Mouse (Mus musculus) stomach, postnatal 0 days (tissue): Measurements from ENCODE around the gene Ulk2. TPM values are rescaled to one million over a fixed set of nuclear protein-coding genes. Genes with fewer than 3 reads are reported as not detected.
"Not testable (repeated sequence)": the region's sequence is repeated elsewhere in the genome, so short reads cannot be mapped to it uniquely, and the experiment has no call there.

Source experiments
- ATAC-seq: fragments of 200-750 bp; cut with Nextera tagmentation; 2 replicates; pipeline ENCODE4 v1.8.0; 2017; ENCODE audit not compliant: low FRiP score, low TSS enrichment
- DNase-seq: peaks from one replicate; pipeline ENCODE4 v3.0.0-alpha.2; 2016; ENCODE audit warnings: low spot score
- H3K27ac ChIP-seq: fragments of 300-500 bp; sonication (generic); replicated peaks from 2 replicates; pipeline ENCODE4 v1.5.1; 2014; ENCODE audit warnings: mild to moderate bottlenecking, control low read depth
- H3K27me3 ChIP-seq: fragments of 300-500 bp; sonication (generic); 2 replicates; pipeline ENCODE4 v1.6.1; 2014; ENCODE audit warnings: low read length; ENCODE audit not compliant: control insufficient read depth, insufficient read depth
- H3K36me3 ChIP-seq: fragments of 300-500 bp; sonication (generic); 2 replicates; pipeline ENCODE4 v1.6.1; 2014; ENCODE audit warnings: low read length, mixed read lengths; ENCODE audit not compliant: control insufficient read depth, insufficient read depth
- H3K4me1 ChIP-seq: fragments of 300-500 bp; sonication (generic); replicated peaks from 2 replicates; pipeline ENCODE4 v1.6.1; 2014; ENCODE audit warnings: antibody characterized with exemption; ENCODE audit not compliant: control insufficient read depth, insufficient read depth
- H3K4me2 ChIP-seq: fragments of 300-500 bp; sonication (generic); replicated peaks from 2 replicates; pipeline ENCODE4 v1.6.1; 2014; ENCODE audit warnings: low read depth, mild to moderate bottlenecking, control low read depth, moderate library complexity
- H3K4me3 ChIP-seq: fragments of 300-500 bp; sonication (generic); 2 replicates; pipeline ENCODE4 v1.5.1; 2014; ENCODE audit warnings: low read depth, low read length, control low read depth
- H3K9ac ChIP-seq: fragments of 300-500 bp; sonication (generic); 2 replicates; pipeline ENCODE4 v1.6.1; 2014; ENCODE audit warnings: mild to moderate bottlenecking, low read length, control low read depth, mixed read lengths
- H3K9me3 ChIP-seq: fragments of 300-500 bp; sonication (generic); 2 replicates; pipeline ENCODE4 v1.6.1; 2016; ENCODE audit warnings: low read length; ENCODE audit not compliant: control insufficient read depth
- CTCF ChIP-seq: IDR thresholded peaks from 2 replicates; pipeline ENCODE4 v1.5.1; 2016; ENCODE audit warnings: antibody characterized with exemption, low read depth, mild to moderate bottlenecking, moderate library complexity
- EP300 ChIP-seq: optimal IDR thresholded peaks from 2 replicates; pipeline ENCODE3; 2016; ENCODE audit warnings: antibody characterized with exemption
- WGBS: fragments of 180-500 bp; shearing (Covaris S2); extraction: QIAGEN DNeasy Blood & Tissue Kit; methylation state at CpG from one replicate; pipeline ENCODE4 v1.1.7; 2014; 5-methylcytosine and 5-hydroxymethylcytosine counted together
- polyA plus RNA-seq: library from polyadenylated mRNA; unstranded; fragments of >200 nt; fragmentation: Nextera tagmentation; extraction: Ambion mirVana; gene quantifications from 2 replicates; pipeline ENCODE4 v1.2.1, GENCODE M21; 2015

Ulk2 gene
- polyA plus RNA-seq, 1 experiment from 2014 or later = 4.9 TPM

DNA sequence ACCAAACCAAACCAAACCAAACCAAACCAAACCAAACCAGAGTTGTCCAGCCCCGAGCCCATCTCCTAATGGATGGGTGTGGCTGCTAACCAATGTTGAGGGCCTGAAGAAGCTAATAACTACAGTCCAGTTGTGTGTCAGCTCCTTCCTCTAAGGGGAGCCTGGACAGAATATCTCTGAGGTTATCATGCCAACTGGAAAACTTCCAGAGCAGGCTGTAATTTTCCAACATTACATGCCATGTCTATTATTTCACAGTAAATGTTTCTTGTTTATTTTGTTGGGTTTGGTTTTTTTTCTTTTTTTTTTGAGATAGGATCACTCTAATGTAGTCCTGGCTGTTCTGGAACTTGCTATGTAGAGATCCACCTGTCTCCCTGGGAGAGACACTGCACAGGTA lies 4.4 kb upstream of the Ulk2 start:
- Histone ChIP-seq H3K9me3 (no peaks in the 10 kb centered on the region), H3K9ac (no peak overlapping the region), H3K27me3 (no peaks in the 10 kb centered on the region), H3K36me3 (no peaks in the 10 kb centered on the region), H3K4me2 (no peak overlapping the region), H3K27ac (no peak overlapping the region), H3K4me3 (no peak overlapping the region), H3K4me1 (no peaks in the 10 kb centered on the region)
- ATAC-seq (no peak), DNase-seq (no peak)
- WGBS = 60% methylated on average over 1 of the region's 1 CpGs
- TF ChIP-seq CTCF = no peak
- no peak for TF ChIP-seq EP300

GRCm38 (mm10) chr11:61855539-61855938 lies 666 bp upstream of the Ulk2 start:
- Histone ChIP-seq H3K27ac (peak overlapping the region; percentile 90; the same call in 1 of the 2 replicates), H3K36me3 (no peaks in the 10 kb centered on the region), H3K4me1 (no peaks in the 10 kb centered on the region), H3K4me3 (peak overlapping the region; percentile 71), H3K9me3 (no peaks in the 10 kb centered on the region), H3K27me3 (no peaks in the 10 kb centered on the region), H3K9ac (peak overlapping the region; percentile 87; the same call in 1 of the 2 replicates), H3K4me2 (peak overlapping the region; percentile 88)
- TF ChIP-seq CTCF = no peak
- no peak for TF ChIP-seq EP300
- DNase-seq (no peak), ATAC-seq (no peak)
- WGBS = 42% methylated on average over 6 of the region's 6 CpGs

GRCm38 (mm10) chr11:61854211-61854987 lies 474 bp downstream of the Ulk2 start:
- ATAC-seq = peak; percentile 72
- H3K27ac ChIP-seq = peak overlapping the region; percentile 90
- no peaks in the 10 kb centered on the region for H3K27me3 ChIP-seq
- no peaks in the 10 kb centered on the region for H3K4me1 ChIP-seq
- peak overlapping the region; percentile 71 for H3K4me3 ChIP-seq
- under 1% methylated on average over 78 of the region's 87 CpGs for WGBS
- H3K36me3 ChIP-seq = no peaks in the 10 kb centered on the region
- H3K9me3 ChIP-seq = no peaks in the 10 kb centered on the region
- peak overlapping the region; percentile 88 for H3K4me2 ChIP-seq
- H3K9ac ChIP-seq = peak overlapping the region; percentile 87
- DNase-seq = peak; percentile 82
- no peak for TF ChIP-seq EP300
- TF ChIP-seq CTCF = peak; percentile 71

- DNase-seq (no peak), ATAC-seq (no peak)
- Histone ChIP-seq H3K27me3 (no peaks in the 10 kb centered on the region), H3K36me3 (no peaks in the 10 kb centered on the region), H3K4me3 (peak overlapping the region; percentile 71), H3K4me1 (no peaks in the 10 kb centered on the region), H3K9me3 (no peaks in the 10 kb centered on the region), H3K27ac (no peak overlapping the region; the same call in 1 of the 2 replicates), H3K9ac (peak overlapping the region; percentile 87), H3K4me2 (peak overlapping the region; percentile 88)
- TF ChIP-seq CTCF (no peak), EP300 (no peak)
- WGBS = 11% methylated on average over 5 of the region's 5 CpGs
These were observed 1.2 kb downstream of the Ulk2 start for GRCm38 (mm10) chr11:61853659-61854058.

DNA sequence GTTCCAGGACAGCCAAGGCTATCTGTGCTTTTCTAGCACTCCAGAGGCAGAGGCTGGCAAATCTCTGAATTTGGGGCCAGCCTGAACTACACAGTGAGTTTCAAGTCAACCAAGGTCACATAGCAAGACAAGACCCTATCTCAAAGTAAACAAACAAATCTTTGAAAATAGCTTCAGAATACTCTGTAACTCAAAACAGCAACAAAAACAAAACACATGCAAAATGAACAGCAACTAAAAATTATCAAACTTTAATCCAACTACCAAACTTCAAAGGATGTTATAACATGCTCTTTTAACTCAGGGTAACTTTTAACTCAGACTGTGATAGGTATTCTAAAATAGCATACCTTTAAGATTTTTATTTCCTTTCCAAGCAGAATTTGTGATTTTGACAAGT lies 2.0 kb downstream of the Ulk2 start:
- Histone ChIP-seq H3K27me3 (no peaks in the 10 kb centered on the region), H3K4me1 (no peaks in the 10 kb centered on the region), H3K36me3 (no peaks in the 10 kb centered on the region), H3K4me3 (no peak overlapping the region), H3K4me2 (no peak overlapping the region), H3K9ac (no peak overlapping the region), H3K27ac (no peak overlapping the region), H3K9me3 (no peaks in the 10 kb centered on the region)
- DNase-seq = no peak
- TF ChIP-seq CTCF (no peak), EP300 (no peak)
- ATAC-seq = no peak

GRCm38 (mm10) chr11:61851195-61851594 lies 3.7 kb downstream of the Ulk2 start:
- H3K4me2 ChIP-seq = no peak overlapping the region
- ATAC-seq (no peak), DNase-seq (no peak)
- no peaks in the 10 kb centered on the region for H3K27me3 ChIP-seq
- H3K4me3 ChIP-seq = no peak overlapping the region
- H3K4me1 ChIP-seq = no peaks in the 10 kb centered on the region
- H3K27ac ChIP-seq = no peak overlapping the region
- no peaks in the 10 kb centered on the region for H3K9me3 ChIP-seq
- no peaks in the 10 kb centered on the region for H3K36me3 ChIP-seq
- 88% methylated on average over 3 of the region's 3 CpGs for WGBS
- no peak for TF ChIP-seq EP300
- no peak overlapping the region for H3K9ac ChIP-seq

DNA sequence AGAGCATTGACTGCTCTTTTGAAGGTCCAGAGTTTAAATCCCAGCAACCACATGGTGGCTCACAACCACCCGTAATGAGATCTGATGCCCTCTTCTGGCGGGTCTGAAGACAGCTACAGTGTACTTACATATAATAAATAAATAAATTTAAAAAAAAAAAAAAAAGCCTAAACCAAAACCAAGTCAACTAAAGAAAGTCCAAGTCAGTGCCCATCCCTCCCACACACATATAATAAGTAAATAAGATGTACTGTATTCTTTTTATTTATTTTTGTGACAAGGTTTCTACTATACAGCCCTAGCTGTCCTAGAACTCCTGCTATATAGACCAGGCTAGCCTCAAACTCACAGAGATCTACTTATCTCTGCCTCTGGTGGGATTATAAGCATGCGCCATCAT lies 14.2 kb downstream of the Ulk2 start:
- not testable (repeated sequence) for DNase-seq

More for the DNA sequence above, 14.2 kb downstream of the Ulk2 start:
- WGBS = 68% methylated on average over 3 of the region's 3 CpGs
- H3K9me3 ChIP-seq, H3K27ac ChIP-seq, H3K27me3 ChIP-seq, H3K9ac ChIP-seq, H3K4me2 ChIP-seq, H3K36me3 ChIP-seq, H3K4me1 ChIP-seq, H3K4me3 ChIP-seq, ATAC-seq: not testable (repeated sequence)
